Mouse (Mus musculus) cerebellum, adult 2 months (tissue): ENCODE data around the gene BC067074.

Source experiments
- CTCF ChIP-seq: fragments of 200-500 bp; IDR thresholded peaks from 2 replicates; pipeline ENCODE4 v1.5.1; 2011; ENCODE audit warnings: low read depth, mild to moderate bottlenecking, control low read depth, low read length, moderate library complexity, borderline replicate concordance; ENCODE audit not compliant: insufficient read depth
- POLR2A ChIP-seq: fragments of 200-500 bp; IDR thresholded peaks from 2 replicates; pipeline ENCODE4 v1.6.1; 2011; ENCODE audit warnings: low read length, control low read depth, borderline replicate concordance; ENCODE audit not compliant: insufficient read depth

- TF ChIP-seq CTCF (no peak), POLR2A (no peak)
Measured at GRCm38 (mm10) chr13:113359676-113360075, 66.7 kb downstream of the BC067074 start.
